In the genomic region with DNA sequence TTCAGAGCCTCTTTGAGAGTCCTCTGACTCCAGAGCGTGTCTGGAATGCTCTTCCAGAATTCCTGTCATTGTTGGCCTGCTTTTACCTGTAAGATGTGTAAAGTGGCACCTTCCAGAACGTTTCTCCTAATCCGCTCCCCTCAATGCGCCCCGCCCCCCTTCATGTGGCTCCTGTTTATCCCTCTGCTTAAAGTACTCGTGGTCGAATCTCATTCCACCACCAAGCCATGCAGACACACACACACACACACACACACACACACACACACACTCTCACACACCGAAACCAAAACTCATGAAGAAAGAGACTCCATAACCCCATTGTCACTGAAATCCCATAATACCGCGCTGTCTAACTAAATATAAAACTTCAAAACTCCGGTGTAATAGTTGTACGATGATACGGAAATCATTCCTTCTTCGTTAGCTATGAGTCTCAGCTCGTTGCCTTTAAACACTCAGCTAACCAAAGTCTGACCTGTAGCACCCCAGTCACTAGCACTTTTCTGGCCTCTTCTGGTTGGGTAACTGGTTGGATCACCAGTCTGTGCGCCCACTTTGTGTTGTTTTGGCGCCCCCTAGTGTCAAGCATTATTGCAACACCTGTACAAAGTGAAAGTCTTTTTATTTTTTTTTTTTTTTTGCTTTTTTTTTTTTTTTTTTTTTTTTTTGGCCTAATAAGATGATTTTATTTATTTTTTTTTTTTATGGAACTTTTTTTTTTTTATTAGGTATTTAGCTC, we compare ENCODE assay signal across 8 mouse cellular contexts. TPM values are rescaled to one million over a fixed set of nuclear protein-coding genes. Genes with fewer than 3 reads are reported as not detected.
DNase-seq lines count a peak whose midpoint lies in the region; ATAC-seq lines count a peak whose summit lies in the region.

No protein-coding gene starts in this region.

- DNase-seq in embryo, embryonic 10 days (ENCODE audit: low spot score) = peak; percentile 90
- DNase-seq in gastrocnemius, postnatal 25 days = peak; percentile 59
- peak; percentile 74 to 83 for DNase-seq in left cerebral cortex, postnatal 10 days (ENCODE audit: extremely low spot score in 1 of 2, low spot score in 2 of 2)
- peak; percentile 84 for DNase-seq in mesoderm, embryonic 11.5 days (ENCODE audit: low read depth, low spot score)
- peak; percentile 68 for DNase-seq in right cerebral cortex, postnatal 25 days
- peak; percentile 82 to 86 for DNase-seq in urinary bladder, postnatal 36 days (ENCODE audit: low spot score in 2 of 2)

- intact Hi-C loops in left cerebral cortex, postnatal 10 days (cut with DNase I) = loop anchor here (10.0 kb wide), 1 partner anchor 302 kb away; no protein-coding TSS in a partner anchor

- ATAC-seq in activated CD4-positive, CD25-positive, alpha-beta regulatory T cell, adult 4 months = peak; percentile 98
- peak; percentile 98 for ATAC-seq in inflammation-experienced regulatory T-cells, adult 6 months

RNA-seq across cellular contexts. Expression of a gene that starts 8.2 kb away (rescaled TPM):
- polyA plus RNA-seq in activated CD4-positive, CD25-positive, alpha-beta regulatory T cell, adult 4 months (2017; shearing (Covaris generic)) = 10 to 100 TPM; 33.3 to 37.8 TPM
- 1 to 10 TPM; 4.6 to 4.9 TPM for total RNA-seq in gastrocnemius, postnatal 25 days (2021)
- polyA plus RNA-seq in inflammation-experienced regulatory T-cells, adult 6 months (2017; shearing (Covaris generic)) = 10 to 100 TPM; 37.0 to 38.5 (median 37.3) TPM
- 1 to 10 TPM; 7.8 to 8.8 TPM for total RNA-seq in left cerebral cortex, postnatal 10 days (2021)

RNA-seq across cellular contexts. Expression of a gene that starts 32.8 kb away (rescaled TPM):
- 10 to 100 TPM; 18.9 to 19.6 TPM for polyA plus RNA-seq in activated CD4-positive, CD25-positive, alpha-beta regulatory T cell, adult 4 months (2017; shearing (Covaris generic))
- total RNA-seq in gastrocnemius, postnatal 25 days (2021) = under 1 TPM; 0.24 to 0.28 TPM
- 10 to 100 TPM; 19.2 to 28.4 (median 20.6) TPM for polyA plus RNA-seq in inflammation-experienced regulatory T-cells, adult 6 months (2017; shearing (Covaris generic))
- 1 to 10 TPM in 1 of 2 experiments, under 1 TPM in 1; 0.32 to 1.2 TPM for total RNA-seq in left cerebral cortex, postnatal 10 days (2021)

Comparison
In these comparisons a context has a peak if more than half of its experiments do, and no peak if none do; other contexts are left out.
1. Peak in every context shown above with its lines: DNase-seq and ATAC-seq.